Mouse (Mus musculus) embryonic facial prominence, embryonic 11.5 days (tissue): ENCODE measurements around the gene Acot3. TPM values are rescaled to one million over a fixed set of nuclear protein-coding genes. Genes with fewer than 3 reads are reported as not detected.
"Not testable (repeated sequence)": the region's sequence is repeated elsewhere in the genome, so short reads cannot be mapped to it uniquely, and the experiment has no call there.

ENCODE experiments used
- ATAC-seq: fragments of 200-750 bp; cut with Nextera tagmentation; replicated peaks from 2 replicates; pipeline ENCODE4 v1.8.0; 2017; ENCODE audit warnings: low read depth; ENCODE audit not compliant: insufficient number of reproducible peaks, low FRiP score, low TSS enrichment
- DNase-seq: peaks from one replicate; pipeline ENCODE4 v3.0.0-alpha.2; 2015; ENCODE audit warnings: low spot score
- H3K27ac ChIP-seq: fragments of 300-500 bp; sonication (generic); replicated peaks from 2 replicates; pipeline ENCODE4 v1.5.1; 2014; ENCODE audit warnings: mild to moderate bottlenecking, low read depth, low read length, control low read depth
- H3K27me3 ChIP-seq: fragments of 300-500 bp; sonication (generic); 2 replicates; pipeline ENCODE4 v1.6.1; 2014; ENCODE audit warnings: mild to moderate bottlenecking, low read length, moderate library complexity, mixed read lengths; ENCODE audit not compliant: control insufficient read depth, insufficient read depth
- H3K36me3 ChIP-seq: fragments of 300-500 bp; sonication (generic); replicated peaks from 2 replicates; pipeline ENCODE4 v1.6.1; 2014; ENCODE audit warnings: low read depth, mild to moderate bottlenecking, low read length, moderate library complexity, mixed read lengths; ENCODE audit not compliant: control insufficient read depth, insufficient read depth
- H3K4me1 ChIP-seq: fragments of 300-500 bp; sonication (generic); 2 replicates; pipeline ENCODE4 v1.6.1; 2014; ENCODE audit warnings: low read length, mixed read lengths; ENCODE audit not compliant: control insufficient read depth, insufficient read depth
- H3K4me2 ChIP-seq: fragments of 300-500 bp; sonication (generic); 2 replicates; pipeline ENCODE4 v1.6.1; 2014; ENCODE audit warnings: low read depth, mild to moderate bottlenecking, control low read depth, low read length, moderate library complexity
- H3K4me3 ChIP-seq: fragments of 300-500 bp; sonication (generic); 2 replicates; pipeline ENCODE4 v1.5.1; 2014; ENCODE audit warnings: low read depth, low read length, control low read depth
- H3K9ac ChIP-seq: fragments of 300-500 bp; sonication (generic); replicated peaks from 2 replicates; pipeline ENCODE4 v1.6.1; 2014; ENCODE audit warnings: mild to moderate bottlenecking, control low read depth, low read length
- H3K9me3 ChIP-seq: fragments of 300-500 bp; sonication (generic); replicated peaks from 2 replicates; pipeline ENCODE4 v1.6.1; 2016; ENCODE audit warnings: mild to moderate bottlenecking, low read length, inconsistent platforms, mixed read lengths; ENCODE audit not compliant: control insufficient read depth
- WGBS: fragments of 180-500 bp; shearing (Covaris S2); extraction: QIAGEN DNeasy Blood & Tissue Kit; methylation state at CpG from one replicate; pipeline ENCODE4 v1.1.7; 2014; 5-methylcytosine and 5-hydroxymethylcytosine counted together
- polyA plus RNA-seq: library from polyadenylated mRNA; unstranded; fragments of >200 nt; fragmentation: Nextera tagmentation; extraction: Ambion mirVana; gene quantifications from 2 replicates; pipeline ENCODE4 v1.2.1, GENCODE M21; 2014

Gene Acot3
- polyA plus RNA-seq, 1 experiment from 2014 or later: 0.24 TPM

DNA sequence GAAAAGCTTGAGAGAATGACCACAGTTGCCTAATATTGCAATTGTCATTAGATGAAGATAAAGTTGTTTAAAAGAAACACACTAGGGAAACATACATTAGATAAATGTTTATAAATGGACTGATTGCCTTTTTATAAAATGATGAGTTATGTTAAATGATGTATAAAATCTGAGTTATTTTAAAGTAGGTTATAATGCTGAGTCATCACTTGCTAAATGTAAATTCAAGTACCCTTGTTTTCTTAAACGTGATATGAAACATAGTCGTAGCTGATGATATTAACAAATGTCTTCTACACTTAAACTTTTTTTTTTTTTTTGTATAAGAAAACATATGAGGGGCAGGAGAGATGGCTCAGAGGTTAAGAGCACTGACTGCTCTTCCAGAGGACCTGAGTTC, 11.9 kb downstream of the Acot3 start:
- 85% methylated on average over 2 of the region's 2 CpGs for WGBS
- H3K27ac ChIP-seq: no peak overlapping the region

GRCm38 (mm10) chr12:84064621-84065020, 12.7 kb downstream of the Acot3 start:
- DNase-seq (no peak), ATAC-seq (no peak)

More for the DNA sequence above, 11.9 kb downstream of the Acot3 start:
- ATAC-seq: no peak
- DNase-seq: no peak
- no peak overlapping the region for H3K4me2 ChIP-seq
- H3K4me1 ChIP-seq: no peaks in the 10 kb centered on the region
- no peaks in the 10 kb centered on the region for H3K9me3 ChIP-seq
- H3K4me3 ChIP-seq: no peak overlapping the region
- peaks cover 3% of the 10 kb centered on the region; the same call in 1 of the 2 replicates for H3K27me3 ChIP-seq
- no peaks in the 10 kb centered on the region for H3K36me3 ChIP-seq
- H3K9ac ChIP-seq: no peak overlapping the region

DNA sequence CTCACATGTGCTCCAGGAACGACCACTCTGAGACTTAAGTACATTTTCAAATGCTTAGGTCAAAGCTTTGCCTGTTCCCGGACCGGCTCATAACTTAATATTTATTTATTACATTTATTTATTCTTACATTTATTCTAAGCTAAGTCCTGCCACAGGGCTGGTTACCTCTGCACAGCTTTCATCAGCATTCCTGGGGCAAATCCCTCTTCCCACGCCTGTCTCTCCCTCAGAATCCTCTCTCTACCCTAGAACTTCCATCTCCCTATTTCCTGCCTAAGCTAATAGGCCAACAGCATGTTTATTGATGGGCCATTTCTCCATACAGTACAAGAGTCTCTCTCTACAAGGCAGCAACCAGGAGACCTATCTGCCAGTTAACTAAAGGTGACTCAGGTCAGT, 15.8 kb downstream of the Acot3 start:
- peaks cover 7% of the 10 kb centered on the region; the same call in 1 of the 2 replicates for H3K27me3 ChIP-seq
- no peaks in the 10 kb centered on the region for H3K4me1 ChIP-seq
- no peak overlapping the region for H3K9ac ChIP-seq
- H3K4me3 ChIP-seq: no peak overlapping the region
- no peak for DNase-seq
- no peaks in the 10 kb centered on the region for H3K9me3 ChIP-seq
- H3K36me3 ChIP-seq: no peaks in the 10 kb centered on the region
- WGBS: 83% methylated on average over 4 of the region's 4 CpGs
- H3K4me2 ChIP-seq: no peak overlapping the region
- H3K27ac ChIP-seq: no peak overlapping the region
- no peak for ATAC-seq

More at GRCm38 (mm10) chr12:84064621-84065020, 12.7 kb downstream of the Acot3 start:
- H3K4me2 ChIP-seq: no peak overlapping the region
- H3K9ac ChIP-seq: no peak overlapping the region
- H3K27ac ChIP-seq: no peak overlapping the region
- 74% methylated on average over 8 of the region's 8 CpGs for WGBS
- no peaks in the 10 kb centered on the region for H3K9me3 ChIP-seq
- no peaks in the 10 kb centered on the region for H3K4me1 ChIP-seq
- no peak overlapping the region for H3K4me3 ChIP-seq
- H3K27me3 ChIP-seq: peaks cover 7% of the 10 kb centered on the region; the same call in 1 of the 2 replicates
- no peaks in the 10 kb centered on the region for H3K36me3 ChIP-seq

GRCm38 (mm10) chr12:84068296-84068695, 16.4 kb downstream of the Acot3 start:
- DNase-seq (no peak), ATAC-seq (no peak)
- 56% methylated on average over 8 of the region's 8 CpGs for WGBS
- no peak overlapping the region for H3K4me3 ChIP-seq
- no peak overlapping the region for H3K9ac ChIP-seq
- H3K4me1 ChIP-seq: no peaks in the 10 kb centered on the region
- no peaks in the 10 kb centered on the region for H3K36me3 ChIP-seq
- no peak overlapping the region for H3K27ac ChIP-seq
- no peaks in the 10 kb centered on the region for H3K9me3 ChIP-seq
- no peak overlapping the region for H3K4me2 ChIP-seq
- H3K27me3 ChIP-seq: peaks cover 7% of the 10 kb centered on the region; the same call in 1 of the 2 replicates

DNA sequence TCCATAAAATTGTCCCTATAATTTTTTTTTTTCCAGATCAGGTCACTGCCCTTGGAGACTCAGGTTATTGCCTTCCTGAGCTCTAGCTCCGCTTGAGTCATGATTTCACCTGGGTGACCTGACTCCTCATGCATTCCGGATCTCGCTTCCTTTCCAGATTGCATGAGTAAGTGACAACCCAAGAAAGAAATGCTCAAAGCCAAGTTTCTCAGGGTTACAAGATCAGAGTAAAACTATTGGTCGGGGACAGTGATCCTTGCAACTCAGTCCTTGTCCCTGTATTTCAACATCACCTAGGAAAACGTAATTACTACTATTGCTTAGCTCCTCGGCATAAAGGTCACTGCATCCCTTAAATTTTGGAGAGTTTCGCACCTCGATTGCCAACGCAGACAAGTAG, 17.0 kb downstream of the Acot3 start, which contains the start of gene Acot5:
TSS of gene Acot5 (plus strand) at position 340 of the 400 bp plus-strand sequence.
- Histone ChIP-seq H3K4me1 (no peaks in the 10 kb centered on the region), H3K4me3 (peak within 1 kb of the TSS; percentile 40), H3K9me3 (no peaks in the 10 kb centered on the region), H3K4me2 (peak within 1 kb of the TSS; percentile 62), H3K9ac (peak within 1 kb of the TSS; percentile 18; the same call in 1 of the 2 replicates), H3K27me3 (peaks cover 7% of the 10 kb centered on the region; the same call in 1 of the 2 replicates), H3K27ac (no peak within 1 kb of the TSS), H3K36me3 (no peaks in the 10 kb centered on the region)
- 53% methylated on average over 9 of the region's 9 CpGs for whole genome bisulfite sequencing
- ATAC-seq (no peak), DNase-seq (no peak)

DNA sequence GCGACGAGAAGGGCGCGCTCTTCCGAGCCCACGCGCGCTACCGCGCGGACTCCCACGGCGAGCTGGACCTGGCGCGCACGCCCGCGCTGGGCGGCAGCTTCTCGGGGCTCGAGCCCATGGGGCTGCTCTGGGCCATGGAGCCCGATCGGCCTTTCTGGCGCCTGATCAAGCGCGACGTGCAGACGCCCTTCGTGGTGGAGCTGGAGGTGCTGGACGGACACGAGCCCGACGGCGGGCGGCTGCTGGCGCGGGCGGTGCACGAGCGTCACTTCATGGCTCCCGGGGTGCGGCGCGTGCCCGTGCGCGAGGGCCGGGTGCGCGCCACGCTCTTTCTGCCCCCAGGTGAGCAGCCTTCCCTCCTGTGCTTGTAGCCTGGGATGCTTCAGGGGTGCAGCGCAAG, 17.6 kb downstream of the Acot3 start:
- Histone ChIP-seq H3K9ac (peak overlapping the region; percentile 18; the same call in 1 of the 2 replicates), H3K4me3 (peak overlapping the region; percentile 40), H3K4me2 (peak overlapping the region; percentile 62)
- not testable (repeated sequence) for H3K27ac ChIP-seq, H3K9me3 ChIP-seq, ATAC-seq, H3K36me3 ChIP-seq, H3K4me1 ChIP-seq, H3K27me3 ChIP-seq
- peak; percentile 17 for DNase-seq
- 2% methylated on average over 38 of the region's 52 CpGs for WGBS

DNA sequence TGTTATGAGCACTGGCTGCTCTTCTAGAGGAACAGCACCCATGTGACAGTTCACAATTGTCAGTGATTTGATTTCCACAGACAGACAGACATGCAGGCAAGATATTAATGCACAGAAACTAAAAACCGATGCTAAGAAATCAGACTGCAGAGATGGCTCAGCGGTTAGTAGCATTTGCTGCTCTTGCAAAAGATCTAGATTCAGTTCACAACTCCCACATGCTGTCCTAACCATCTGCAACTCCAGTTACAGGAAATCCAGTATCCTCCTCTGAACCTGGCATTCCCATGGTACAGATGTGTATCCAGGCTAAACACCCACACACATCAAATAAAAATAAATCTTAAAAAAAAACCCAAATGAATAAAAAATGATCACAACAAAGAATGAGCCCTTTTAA, 19.8 kb downstream of the Acot3 start:
- Histone ChIP-seq H3K27me3 (peaks cover 7% of the 10 kb centered on the region; the same call in 1 of the 2 replicates), H3K4me1 (no peaks in the 10 kb centered on the region), H3K27ac (no peak overlapping the region), H3K4me2 (no peak overlapping the region), H3K36me3 (no peaks in the 10 kb centered on the region), H3K4me3 (no peak overlapping the region), H3K9me3 (no peaks in the 10 kb centered on the region), H3K9ac (no peak overlapping the region)
- DNase-seq (no peak), ATAC-seq (no peak)
- WGBS: 96% methylated on average over 2 of the region's 2 CpGs

- Histone ChIP-seq H3K4me3 (no peak overlapping the region), H3K27me3 (no peaks in the 10 kb centered on the region), H3K9ac (no peak overlapping the region), H3K4me2 (no peak overlapping the region), H3K4me1 (no peaks in the 10 kb centered on the region), H3K9me3 (no peaks in the 10 kb centered on the region), H3K27ac (no peak overlapping the region), H3K36me3 (no peaks in the 10 kb centered on the region)
- 83% methylated on average over 4 of the region's 4 CpGs for WGBS
- ATAC-seq: no peak
- no peak for DNase-seq
These were observed 25.5 kb downstream of the Acot3 start for GRCm38 (mm10) chr12:84077371-84077990.
